Mouse (Mus musculus) liver, postnatal 0 days (tissue): Measurements from ENCODE around the gene Dennd4b.

Source experiments
- CTCF ChIP-seq: sonication (generic); IDR thresholded peaks from 2 replicates; pipeline ENCODE4 v1.5.1; 2016; ENCODE audit warnings: antibody characterized with exemption, low read depth
- EP300 ChIP-seq: IDR thresholded peaks from 2 replicates; pipeline ENCODE4 v1.6.1; 2016; ENCODE audit warnings: antibody characterized with exemption, low read depth, mild to moderate bottlenecking

- no peak for TF ChIP-seq CTCF
- no peak for TF ChIP-seq EP300
These were observed 29.7 kb downstream of the Dennd4b start for GRCm38 (mm10) chr3:90294651-90295050.
